Mouse (Mus musculus) cortical plate, adult 2 months (tissue): Measurements from ENCODE around the gene Paqr5.

Experiments
- CTCF ChIP-seq: fragments of 200-500 bp; IDR thresholded peaks from 2 replicates; pipeline ENCODE4 v1.5.1; 2011; ENCODE audit warnings: mild to moderate bottlenecking, control low read depth, low read length; ENCODE audit not compliant: insufficient read depth; ENCODE audit errors: extremely low read depth
- POLR2A ChIP-seq: fragments of 200-500 bp; IDR thresholded peaks from 2 replicates; pipeline ENCODE4 v1.6.1; 2011; ENCODE audit warnings: mild to moderate bottlenecking, low read length, control low read depth; ENCODE audit not compliant: insufficient read depth; ENCODE audit errors: extremely low read depth

DNA sequence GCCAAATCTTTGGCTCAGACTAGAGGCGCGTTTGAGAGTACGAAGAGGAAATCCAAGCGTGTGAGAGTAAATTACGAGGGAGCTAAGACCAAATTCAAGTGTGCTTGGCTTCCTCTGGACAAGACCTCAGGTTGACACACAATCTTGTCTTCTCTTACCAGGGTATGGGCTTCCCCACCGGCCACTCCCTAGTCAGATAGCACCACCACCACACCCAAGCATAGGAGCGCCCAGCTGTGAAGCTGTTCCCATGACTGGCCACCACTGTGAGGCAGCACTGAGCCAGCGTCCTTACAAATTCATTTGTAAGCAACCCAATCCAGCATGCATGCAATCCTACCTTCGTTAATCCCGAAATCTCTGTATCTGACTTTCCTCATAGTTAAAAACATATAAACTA is 119.7 kb downstream of the Paqr5 start:
- peak; percentile 53 for TF ChIP-seq CTCF
- TF ChIP-seq POLR2A: no peak
